Mouse (Mus musculus) spleen, adult 2 months (tissue): ENCODE measurements around the gene Ifrd1.

Source experiments
- CTCF ChIP-seq: fragments of 200-500 bp; IDR thresholded peaks from 2 replicates; pipeline ENCODE4 v1.5.1; 2011; ENCODE audit warnings: mild to moderate bottlenecking, inconsistent platforms; ENCODE audit not compliant: insufficient read depth, insufficient read length, insufficient replicate concordance; ENCODE audit errors: extremely low read depth
- POLR2A ChIP-seq: fragments of 200-500 bp; IDR thresholded peaks from 2 replicates; pipeline ENCODE4 v1.6.1; 2011; ENCODE audit warnings: low read depth, low read length, inconsistent platforms

DNA sequence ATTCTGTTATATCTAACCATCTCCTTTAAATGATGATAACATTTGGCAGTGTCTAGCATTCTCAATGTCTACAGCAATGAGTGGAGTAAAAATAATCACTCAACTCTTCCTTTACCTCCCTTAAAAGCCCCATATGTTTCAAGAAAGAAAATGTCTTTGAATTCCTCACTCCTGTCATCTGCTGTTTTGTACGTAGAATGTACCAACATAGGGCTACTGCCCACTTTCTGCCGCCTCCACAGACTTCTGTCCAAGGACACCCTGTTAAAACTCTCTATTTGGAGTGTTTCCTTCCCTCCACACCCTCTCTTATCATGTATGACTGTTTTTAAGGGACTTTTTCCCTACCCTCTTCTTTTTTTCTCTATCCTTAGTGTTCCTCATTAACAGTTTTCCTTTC is 16.7 kb downstream of the Ifrd1 start:
- TF ChIP-seq POLR2A (no peak), CTCF (no peak)
